Mouse (Mus musculus): ENCODE data around the gene Ube2o.

DNA sequence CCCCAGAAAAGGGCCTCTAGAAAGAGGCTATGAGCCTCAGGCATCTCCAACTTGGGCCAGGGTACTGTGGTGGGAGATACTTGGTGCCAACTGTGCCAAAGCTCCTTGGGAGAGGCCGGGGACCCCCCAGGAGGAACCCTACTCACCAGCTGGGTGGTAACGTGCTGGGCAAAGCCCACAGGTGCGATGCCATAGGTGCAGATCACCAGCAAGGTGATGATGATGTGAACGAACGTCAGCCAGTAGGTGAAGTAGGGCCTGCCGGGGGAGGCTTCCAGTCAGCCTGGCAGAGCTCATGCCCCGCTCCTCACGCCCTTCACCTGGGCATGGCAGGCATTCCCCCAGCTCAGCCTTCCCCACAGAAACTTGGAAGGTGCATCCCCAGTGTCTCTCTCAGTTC lies 20.8 kb upstream of the Ube2o start:
- TF ChIP-seq POLR2A (IDR thresholded peaks at IDR 0.05; ENCODE audit: low read depth, low read length), result no peak
- TF ChIP-seq CTCF (IDR thresholded peaks at IDR 0.05; ENCODE audit: extremely low read depth, insufficient read length, insufficient replicate concordance, low read depth, low read length), result no peak

Measured in small intestine, adult 2 months (tissue).